8 mouse cellular contexts compared by ENCODE assay signal in the genomic region with DNA sequence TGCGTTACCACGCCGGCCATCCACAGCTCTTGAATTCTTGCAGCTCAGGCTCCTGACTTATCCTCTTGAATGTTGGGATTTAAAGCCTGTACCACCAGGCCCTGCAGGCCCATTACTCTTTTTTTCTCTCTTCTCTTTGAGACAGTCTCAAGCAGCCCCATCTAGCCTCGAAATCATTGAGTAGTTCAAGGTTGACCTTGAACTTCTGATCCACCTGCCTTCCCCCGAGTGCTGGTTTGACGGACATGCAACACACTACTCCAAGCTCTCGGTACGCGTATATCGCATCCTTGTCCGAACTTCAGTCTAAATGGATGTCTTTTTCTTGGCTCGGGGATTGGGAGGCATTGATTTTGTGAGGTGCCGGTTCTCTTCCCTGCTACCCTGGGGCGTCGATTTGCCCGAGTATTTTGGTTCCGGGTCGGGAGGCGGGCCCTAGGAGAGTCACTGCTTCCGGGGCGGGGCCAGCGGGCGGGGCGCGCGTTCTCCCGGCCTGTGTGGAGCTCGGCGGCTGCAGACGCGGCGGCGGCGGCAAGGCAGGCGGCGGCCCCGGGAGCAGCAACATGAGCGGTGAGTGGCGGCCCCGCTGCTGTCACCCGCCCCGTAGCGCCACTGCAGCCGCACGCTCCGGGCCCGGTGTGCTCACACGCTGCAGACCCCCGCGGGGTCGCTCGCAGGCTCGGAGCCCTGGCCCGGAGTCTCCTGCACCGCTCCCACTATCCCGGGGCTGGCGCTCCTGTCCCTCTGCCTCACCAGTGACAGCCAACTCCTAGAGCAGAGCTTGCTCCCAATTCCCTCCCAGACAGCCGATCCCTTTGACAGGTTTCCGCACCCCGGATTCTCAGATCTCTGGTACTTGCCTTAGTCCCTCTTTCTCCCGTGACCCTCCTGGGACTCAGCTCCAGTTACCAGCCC. TPM values are rescaled to one million over a fixed set of nuclear protein-coding genes. Genes with fewer than 3 reads are reported as not detected.
DNase-seq lines count a peak whose midpoint lies in the region; ATAC-seq lines count a peak whose summit lies in the region.

A gene (plus strand): TSS at position 500 of the 915 bp plus-strand sequence.

- H3K27ac ChIP-seq in hindbrain, embryonic 13.5 days, result peak within 1 kb of the TSS; percentile 93

- peaks cover 13% of the 10 kb centered on the region for H3K4me1 ChIP-seq in hindbrain, embryonic 13.5 days (replicated peaks)

- no peaks in the 10 kb centered on the region for H3K27me3 ChIP-seq in hindbrain, embryonic 13.5 days

- 4% methylated on average over 61 of the region's 61 CpGs for WGBS in hindbrain, embryonic 13.5 days

- peak within 1 kb of the TSS; percentile 95 for H3K4me2 ChIP-seq in hindbrain, embryonic 13.5 days

- peak within 1 kb of the TSS; percentile 80 for H3K4me3 ChIP-seq in hindbrain, embryonic 13.5 days

- ATAC-seq in hindbrain, embryonic 13.5 days (ENCODE audit: low FRiP score), result peak; percentile 99

- no peaks in the 10 kb centered on the region for H3K9me3 ChIP-seq in hindbrain, embryonic 13.5 days

- peak within 1 kb of the TSS; percentile 88 for H3K9ac ChIP-seq in hindbrain, embryonic 13.5 days

- peak; percentile 97 for DNase-seq in NIH3T3 (ENCODE audit: low read depth)
- peak; percentile 99 to 100 for DNase-seq in cerebellum, postnatal 10 days
- DNase-seq in frontal cortex, postnatal 14 days (ENCODE audit: low spot score in 2 of 2), result peak; percentile 91 to 97
- peak; percentile 99 for DNase-seq in layer of hippocampus, postnatal 25 days (ENCODE audit: extremely low spot score in 1 of 2, low spot score in 1 of 2)
- peak; percentile 96 for DNase-seq in lung, postnatal 25 days (ENCODE audit: low spot score)
- DNase-seq in retina, embryonic 14.5 days (ENCODE audit: low spot score), result peak; percentile 96
- DNase-seq in thymus, postnatal 4 days, result peak; percentile 99

- no peaks in the 10 kb centered on the region for H3K36me3 ChIP-seq in hindbrain, embryonic 13.5 days

RNA-seq across cellular contexts. Expression of the gene that starts here (rescaled TPM):
- 20.9 and 22.7 TPM in 2 replicates for polyA plus RNA-seq in hindbrain, embryonic 13.5 days (2015; fragmentation: Nextera tagmentation; extraction: Ambion mirVana)
- total RNA-seq in layer of hippocampus, postnatal 25 days (2021), result 10 to 100 TPM; 25.0 to 31.5 TPM

Comparison
In these comparisons a context has a peak if more than half of its experiments do, and no peak if none do; other contexts are left out.
1. Peak in every context shown above with its lines: DNase-seq, ATAC-seq, H3K4me3 ChIP-seq and H3K27ac ChIP-seq.